Mouse (Mus musculus) hindbrain, embryonic 14.5 days (tissue): ENCODE results near the gene Gpr89. TPM values are rescaled to one million over a fixed set of nuclear protein-coding genes. Genes with fewer than 3 reads are reported as not detected.

Source experiments
- ATAC-seq: fragments of 200-750 bp; cut with Nextera tagmentation; 2 replicates; pipeline ENCODE4 v1.8.0; 2017; ENCODE audit warnings: moderate number of reproducible peaks, mild to moderate bottlenecking, moderate TSS enrichment, moderate library complexity; ENCODE audit not compliant: low FRiP score
- DNase-seq: peaks from one replicate; pipeline ENCODE4 v3.0.0-alpha.2; 2015; ENCODE audit warnings: low spot score
- H3K27ac ChIP-seq: fragments of 300-500 bp; sonication (generic); 2 replicates; pipeline ENCODE4 v1.5.1; 2014; ENCODE audit warnings: mild to moderate bottlenecking, moderate library complexity
- H3K27me3 ChIP-seq: fragments of 300-500 bp; sonication (generic); 2 replicates; pipeline ENCODE4 v1.6.1; 2014; ENCODE audit warnings: mild to moderate bottlenecking, low read length, mixed read lengths; ENCODE audit not compliant: control insufficient read depth, insufficient read depth
- H3K36me3 ChIP-seq: fragments of 300-500 bp; sonication (generic); replicated peaks from 2 replicates; pipeline ENCODE4 v1.6.1; 2014; ENCODE audit not compliant: control insufficient read depth, insufficient read depth
- H3K4me1 ChIP-seq: fragments of 300-500 bp; sonication (generic); replicated peaks from 2 replicates; pipeline ENCODE4 v1.6.1; 2014; ENCODE audit warnings: antibody characterized with exemption, low read length, mixed read lengths; ENCODE audit not compliant: control insufficient read depth, insufficient read depth
- H3K4me2 ChIP-seq: fragments of 300-500 bp; sonication (generic); replicated peaks from 2 replicates; pipeline ENCODE4 v1.6.1; 2014; ENCODE audit warnings: mild to moderate bottlenecking, moderate library complexity
- H3K4me3 ChIP-seq: fragments of 300-500 bp; sonication (generic); replicated peaks from 2 replicates; pipeline ENCODE4 v1.5.1; 2014; ENCODE audit warnings: mild to moderate bottlenecking, low read length
- H3K9ac ChIP-seq: fragments of 300-500 bp; sonication (generic); 2 replicates; pipeline ENCODE4 v1.6.1; 2014
- H3K9me3 ChIP-seq: fragments of 300-500 bp; sonication (generic); 2 replicates; pipeline ENCODE4 v1.6.1; 2016; ENCODE audit warnings: low read length; ENCODE audit not compliant: control insufficient read depth
- WGBS: fragments of 180-500 bp; shearing (Covaris S2); extraction: QIAGEN DNeasy Blood & Tissue Kit; methylation state at CpG from one replicate; pipeline ENCODE4 v1.1.7; 2014; 5-methylcytosine and 5-hydroxymethylcytosine counted together
- polyA plus RNA-seq: library from polyadenylated mRNA; unstranded; fragments of >200 nt; fragmentation: Nextera tagmentation; extraction: Ambion mirVana; gene quantifications from 2 replicates; pipeline ENCODE4 v1.2.1, GENCODE M21; 2014

The Gpr89 gene
- polyA plus RNA-seq, 1 experiment from 2014 or later: 42.1 TPM

- no peak overlapping the region for H3K27ac ChIP-seq
- no peak overlapping the region for H3K9ac ChIP-seq
- no peak overlapping the region for H3K4me3 ChIP-seq
- DNase-seq (no peak), ATAC-seq (no peak)
- H3K27me3 ChIP-seq: no peaks in the 10 kb centered on the region
- WGBS: 83% methylated on average over 6 of the region's 6 CpGs
- H3K4me1 ChIP-seq: no peaks in the 10 kb centered on the region
- H3K4me2 ChIP-seq: no peak overlapping the region
- no peaks in the 10 kb centered on the region for H3K36me3 ChIP-seq
- H3K9me3 ChIP-seq: no peaks in the 10 kb centered on the region
Observed at GRCm38 (mm10) chr3:96820116-96820915, 84.8 kb downstream of the Gpr89 start.

Other genes starting within 250 kb of the Gpr89 start
- 1.7 and 1.8 TPM in 2 replicates for gene Ankrd35, start 235.2 kb downstream of the Gpr89 start, polyA plus RNA-seq
- 27.5 and 29.3 TPM in 2 replicates for gene Pias3, start 209.0 kb downstream of the Gpr89 start, polyA plus RNA-seq
- gene Nudt17, start 196.8 kb downstream of the Gpr89 start, polyA plus RNA-seq: 16.5 and 17.3 TPM in 2 replicates
- 28.1 and 28.3 TPM in 2 replicates for gene Polr3c, start 177.7 kb downstream of the Gpr89 start, polyA plus RNA-seq
- gene Rnf115, start 177.7 kb downstream of the Gpr89 start, polyA plus RNA-seq: 79.4 and 89.2 TPM in 2 replicates
- 0.09 and 0.16 TPM in 2 replicates for gene Pdzk1, start 76.1 kb downstream of the Gpr89 start, polyA plus RNA-seq
- 0.27 and 0.35 TPM in 2 replicates for gene Cd160, start 76.0 kb downstream of the Gpr89 start, polyA plus RNA-seq
- gene Gja5, start 653 bp downstream of the Gpr89 start, polyA plus RNA-seq: 1.3 TPM in 2 replicates
- 0.04 TPM in 1 of 2 replicates, not detected in the other for gene Gja8, start 20.7 kb upstream of the Gpr89 start, polyA plus RNA-seq